Mouse (Mus musculus): ENCODE data around the gene Rnaseh2b.

DNA sequence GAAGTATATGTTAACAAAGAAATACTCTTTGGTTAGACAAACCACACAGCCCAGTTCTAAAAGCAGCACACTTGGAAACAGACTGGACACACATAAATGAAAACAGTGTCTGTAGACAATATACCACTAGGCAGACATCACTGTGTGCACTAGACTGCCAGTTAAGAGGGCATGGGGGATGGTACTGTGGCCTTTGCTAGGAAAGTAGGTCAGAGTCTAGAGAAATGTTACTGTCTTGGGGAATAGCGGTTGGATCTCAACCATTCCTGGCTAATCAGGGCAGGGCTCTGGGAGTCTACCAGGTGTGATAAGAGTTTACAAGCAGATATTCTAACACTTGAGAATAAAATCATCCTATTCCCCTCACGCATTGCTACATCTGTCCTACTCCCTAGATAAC lies 103.0 kb downstream of the Rnaseh2b start:
- TF ChIP-seq POLR2A (IDR thresholded peaks at IDR 0.05; ENCODE audit: borderline replicate concordance, extremely low read depth, insufficient read depth, insufficient read length, poor library complexity, severe bottlenecking) (no peak), CTCF (IDR thresholded peaks at IDR 0.05; ENCODE audit: borderline replicate concordance, extremely low read depth, insufficient read depth, insufficient read length) (no peak)
